Mouse (Mus musculus): ENCODE measurements around the gene Kcnq1. TPM values are rescaled to one million over a fixed set of nuclear protein-coding genes. Genes with fewer than 3 reads are reported as not detected.

Gene Kcnq1
- total RNA-seq, 2 experiments from 2014 or later: 1.6 to 1.9 TPM

DNA sequence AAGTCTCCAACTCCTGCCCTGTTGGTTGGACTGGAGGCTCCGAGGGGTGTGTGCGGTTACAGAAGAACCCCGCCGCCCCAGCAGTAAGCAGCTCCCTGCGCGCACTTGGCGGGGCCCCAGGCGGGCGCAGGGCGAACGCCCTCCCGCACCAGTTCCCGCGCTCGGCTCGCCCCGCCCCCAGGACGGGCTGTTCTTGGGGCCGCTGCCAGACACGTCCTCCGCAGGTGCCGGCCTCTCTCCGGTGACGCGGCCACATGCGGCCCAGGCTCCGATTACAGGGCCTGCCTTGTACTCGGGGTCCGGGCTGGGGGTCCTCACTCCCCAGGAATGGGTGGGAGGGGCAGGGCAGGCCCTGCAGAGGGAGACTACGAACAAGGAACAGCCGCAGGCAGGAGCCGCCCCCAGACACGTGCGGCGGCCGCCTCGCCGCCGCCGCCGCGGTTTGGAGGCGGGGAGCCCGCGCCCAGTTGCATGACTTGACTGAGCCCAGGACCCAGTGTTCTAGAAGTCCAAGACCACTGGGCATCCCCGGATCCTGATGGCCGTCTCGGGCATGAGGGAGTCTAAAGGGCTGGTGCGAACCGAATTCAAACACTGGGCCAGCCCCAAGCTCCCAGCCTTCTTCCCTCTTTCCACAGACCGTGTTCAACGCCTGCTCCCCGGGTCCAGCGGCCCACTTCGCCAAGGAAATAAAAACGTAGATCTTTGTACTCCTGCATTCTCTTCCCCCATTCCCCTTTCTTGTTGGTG lies 358.8 kb downstream of the Kcnq1 start:
- DNase-seq: peak; percentile 64

GRCm38 (mm10) chr7:143466099-143466677 lies 360.0 kb downstream of the Kcnq1 start:
- DNase-seq: peak; percentile 88

DNA sequence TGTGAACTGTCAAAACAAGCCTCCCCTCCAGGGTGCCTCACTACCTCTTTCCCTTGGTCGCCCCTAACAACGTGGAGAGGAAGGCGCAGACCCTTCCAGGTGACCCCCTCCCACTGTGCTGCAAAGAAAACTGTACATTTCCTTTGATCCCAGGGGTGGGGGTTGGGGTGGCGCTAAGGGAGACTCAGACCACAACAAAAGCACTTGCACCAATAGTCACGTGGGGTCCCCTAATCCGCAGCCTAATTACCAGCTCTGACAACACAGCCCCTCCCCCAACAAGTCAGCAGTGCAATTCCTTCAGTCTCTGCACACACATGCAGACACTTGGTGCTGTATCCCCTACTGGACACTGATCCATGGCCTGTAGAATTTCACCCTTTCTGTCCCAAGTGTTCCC lies 361.6 kb downstream of the Kcnq1 start:
- DNase-seq: no peak

DNA sequence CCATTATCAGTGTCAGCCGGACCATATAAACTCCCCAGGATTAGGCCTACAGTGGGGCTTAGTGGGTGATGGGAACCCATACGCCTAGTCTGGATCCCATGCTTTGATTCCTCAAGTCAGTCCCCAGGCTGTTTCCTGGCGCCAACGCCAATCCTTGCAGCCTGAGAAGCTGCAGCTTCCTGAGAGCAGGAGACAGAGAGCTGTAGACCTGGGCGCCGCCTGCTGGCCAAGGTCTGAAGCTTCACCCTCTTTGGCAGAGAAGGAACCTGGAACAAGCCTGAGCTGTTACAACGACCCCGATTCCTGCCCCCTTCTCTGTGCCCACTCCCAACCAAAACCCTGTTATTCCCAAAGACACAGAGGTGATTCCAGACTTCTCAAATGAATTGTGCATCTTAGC lies 363.8 kb downstream of the Kcnq1 start:
- DNase-seq: peak; percentile 86

DNA sequence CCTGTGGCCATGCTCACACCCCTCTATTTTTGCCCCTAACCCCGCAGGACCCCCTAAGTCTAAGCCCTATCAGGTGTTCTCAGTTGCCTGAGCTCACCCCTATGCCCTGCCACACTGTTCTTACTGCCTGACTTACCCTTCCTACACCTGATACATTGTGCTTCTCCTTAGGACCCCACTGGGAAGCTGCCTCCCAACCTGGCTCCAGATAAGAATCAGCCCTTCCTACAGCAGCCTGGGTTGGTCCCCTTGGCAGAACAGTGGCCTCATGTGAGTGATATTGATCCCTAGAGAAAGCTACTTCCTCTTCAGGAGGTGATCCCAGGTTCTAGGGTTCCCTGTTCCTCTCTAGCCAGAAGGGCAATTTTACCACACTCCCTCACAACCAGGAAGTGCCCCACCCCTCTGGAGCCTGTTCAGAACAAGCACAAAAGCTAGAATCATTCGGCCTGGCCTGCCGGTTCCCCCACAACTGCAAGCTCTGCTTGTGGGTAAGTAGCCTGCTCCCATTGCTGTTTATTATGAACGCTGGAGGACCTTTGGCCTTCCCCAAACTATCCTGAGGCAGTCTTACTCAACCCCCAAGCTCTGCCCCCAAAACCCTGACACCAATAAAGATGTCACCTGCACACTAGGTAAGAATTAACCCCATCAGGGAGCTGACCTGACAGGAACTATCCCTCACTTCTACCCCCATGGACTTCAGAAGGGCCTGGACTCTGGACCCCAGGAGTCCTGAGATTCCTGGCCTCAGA lies 367.4 kb downstream of the Kcnq1 start, which contains the start of gene Slc22a18:
TSS of gene Slc22a18 (plus strand) at position 390 of the 755 bp plus-strand sequence.
- DNase-seq: no peak

GRCm38 (mm10) chr7:143474811-143475210 lies 368.6 kb downstream of the Kcnq1 start:
- no peak for DNase-seq

- DNase-seq: no peak
Observed at GRCm38 (mm10) chr7:143475876-143476275, 369.7 kb downstream of the Kcnq1 start.

Other genes with a start within 250 kb of the Kcnq1 start
- under 1 TPM; 0.27 to 0.28 TPM for gene Th, start 175.2 kb upstream of the Kcnq1 start, total RNA-seq (2021)
- gene Ascl2, start 137.1 kb upstream of the Kcnq1 start, total RNA-seq (2021): not detected
- under 1 TPM; 0.16 to 0.90 TPM for gene Tspan32, start 101.3 kb upstream of the Kcnq1 start, total RNA-seq (2021)
- gene Cd81, start 53.6 kb upstream of the Kcnq1 start, total RNA-seq (2021): 100 to 1,000 TPM; 236 to 268 TPM
- 10 to 100 TPM; 14.3 to 16.9 TPM for gene Tssc4, start 37.1 kb upstream of the Kcnq1 start, total RNA-seq (2021)
- 1 to 10 TPM; 1.2 to 2.8 TPM for gene Trpm5, start 11.7 kb upstream of the Kcnq1 start, total RNA-seq (2021)

Measured in gastrocnemius, postnatal 10 days (tissue).